Mouse (Mus musculus) brain, embryonic 14.5 days (tissue): Measurements from ENCODE around the gene Zc3h12c.

Experiments
- CTCF ChIP-seq: fragments of 200-500 bp; IDR thresholded peaks from 2 replicates; pipeline ENCODE4 v1.5.1; 2012; ENCODE audit warnings: inconsistent platforms, mild to moderate bottlenecking, moderate library complexity, borderline replicate concordance; ENCODE audit not compliant: insufficient read depth, insufficient read length; ENCODE audit errors: extremely low read depth
- POLR2A ChIP-seq: fragments of 200-500 bp; IDR thresholded peaks from 2 replicates; pipeline ENCODE4 v1.6.1; 2012; ENCODE audit warnings: mild to moderate bottlenecking, inconsistent platforms, borderline replicate concordance; ENCODE audit not compliant: poor library complexity, insufficient read depth, insufficient read length, severe bottlenecking; ENCODE audit errors: extremely low read depth

DNA sequence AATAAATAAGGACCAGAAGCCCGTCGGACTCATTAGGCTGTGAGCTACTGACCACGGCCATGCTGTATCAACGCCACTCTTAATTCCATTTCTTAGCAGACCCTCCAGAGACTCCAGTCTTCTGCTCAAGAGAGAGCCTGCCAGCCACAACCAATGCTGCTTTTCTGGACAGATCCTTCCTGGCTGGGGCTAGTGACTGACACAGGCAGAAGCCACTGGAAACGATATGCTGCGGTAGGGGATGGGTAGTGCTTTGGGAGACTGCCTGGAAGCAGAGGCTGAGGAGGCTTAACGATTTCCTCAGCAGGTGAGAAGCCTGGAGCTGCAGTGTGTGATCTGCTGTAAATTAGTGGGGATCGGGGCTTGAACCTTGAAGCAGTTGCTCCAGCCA, 64.2 kb downstream of the Zc3h12c start:
- TF ChIP-seq CTCF (no peak), POLR2A (no peak)
